Mouse (Mus musculus) testis, adult 2 months (tissue): ENCODE data around the gene Mdc1.

Experiments used
- CTCF ChIP-seq: fragments of 200-500 bp; IDR thresholded peaks from 2 replicates; pipeline ENCODE4 v1.5.1; 2012; ENCODE audit warnings: low read depth, mild to moderate bottlenecking, inconsistent platforms, low read length, moderate library complexity; ENCODE audit not compliant: control insufficient read depth, insufficient read depth, insufficient replicate concordance
- POLR2A ChIP-seq: fragments of 200-500 bp; IDR thresholded peaks from 2 replicates; pipeline ENCODE4 v1.6.1; 2012; ENCODE audit warnings: low read depth, mild to moderate bottlenecking, inconsistent platforms, low read length, moderate library complexity; ENCODE audit not compliant: control insufficient read depth

GRCm38 (mm10) chr17:35882924-35883323 lies 41.6 kb downstream of the Mdc1 start:
- no peak for TF ChIP-seq POLR2A
- no peak for TF ChIP-seq CTCF
